Mouse (Mus musculus): ENCODE results near the gene Ube3b. TPM values are rescaled to one million over a fixed set of nuclear protein-coding genes. Genes with fewer than 3 reads are reported as not detected.

The Ube3b gene
- total and polyA plus RNA-seq, 2 experiments from 2014 or later, result 30.5 to 57.7 TPM

DNA sequence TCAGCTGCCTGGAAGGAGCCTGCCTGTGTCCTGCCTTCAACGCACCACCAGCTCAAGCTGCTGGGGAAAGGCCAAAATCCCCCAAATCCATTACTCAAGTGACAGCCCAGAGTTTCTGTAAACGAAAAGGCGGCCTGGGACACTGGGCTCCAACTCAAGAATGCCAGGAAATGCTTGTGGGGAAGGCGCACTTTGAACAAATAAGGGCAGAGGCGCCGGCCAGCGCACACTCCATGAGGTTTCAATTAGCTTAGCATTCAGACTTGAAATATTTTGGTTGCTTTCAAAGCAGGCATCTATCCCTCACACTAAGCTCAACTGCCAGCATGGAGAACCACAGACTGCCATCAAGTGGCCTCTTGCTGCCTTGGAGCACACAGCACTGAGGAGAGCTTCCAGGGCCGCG, 10.0 kb upstream of the Ube3b start:
- WGBS, result 56% methylated on average over 9 of the region's 9 CpGs
- TF ChIP-seq CTCF (IDR thresholded peaks at IDR 0.05; ENCODE audit: low read depth) (no peak), EP300 (IDR thresholded peaks at IDR 0.05; ENCODE audit: low read depth) (no peak)
- H3K36me3 ChIP-seq (replicated peaks; ENCODE audit: control insufficient read depth, insufficient read depth, low read length), result peaks cover 89% of the 10 kb centered on the region

DNA sequence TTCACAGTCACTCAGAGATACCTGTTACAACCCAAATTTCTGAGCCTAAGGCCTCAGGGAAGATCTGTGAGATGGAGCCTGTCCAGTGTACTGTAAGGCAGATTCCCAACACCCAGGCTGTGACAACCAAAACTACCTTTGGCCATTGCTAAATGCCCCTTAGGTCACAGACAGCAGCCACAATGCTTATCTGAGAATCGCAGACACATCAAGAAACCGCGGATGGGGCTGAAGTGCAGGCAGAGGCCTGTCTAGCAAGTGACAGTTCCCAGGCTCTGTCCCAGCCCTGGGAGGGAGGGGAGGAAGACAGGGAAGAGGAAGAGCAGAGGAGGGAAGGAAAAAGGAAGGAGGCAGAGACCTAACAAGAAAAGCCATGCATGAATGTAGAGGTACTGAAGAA, 9.1 kb upstream of the Ube3b start:
- no peak for DNase-seq (ENCODE audit: low spot score)
- WGBS, result 12% methylated on average over 3 of the region's 3 CpGs
- peak overlapping the region; percentile 78 for H3K27ac ChIP-seq (ENCODE audit: low read depth)
- H3K4me1 ChIP-seq (ENCODE audit: control insufficient read depth, insufficient read depth), result peaks cover 53% of the 10 kb centered on the region
- TF ChIP-seq CTCF (IDR thresholded peaks at IDR 0.05; ENCODE audit: low read depth) (no peak), EP300 (IDR thresholded peaks at IDR 0.05; ENCODE audit: low read depth) (no peak)
- H3K4me2 ChIP-seq (ENCODE audit: low read depth, low read length), result peak overlapping the region; percentile 37
- peaks cover 89% of the 10 kb centered on the region for H3K36me3 ChIP-seq (replicated peaks; ENCODE audit: control insufficient read depth, insufficient read depth, low read length)
- no peaks in the 10 kb centered on the region for H3K27me3 ChIP-seq (ENCODE audit: control insufficient read depth, insufficient read depth, low read length)
- 0 out of 2 replicates have a peak overlapping the region, but pooled peaks have one; percentile 14 for H3K9ac ChIP-seq (replicated peaks; ENCODE audit: low read depth, low read length)
- no peak for ATAC-seq (ENCODE audit: insufficient read depth, low read depth)
- no peak overlapping the region for H3K4me3 ChIP-seq (ENCODE audit: low read depth, low read length)
- no peaks in the 10 kb centered on the region for H3K9me3 ChIP-seq (replicated peaks; ENCODE audit: control insufficient read depth, low read length)

More for the DNA sequence above, 10.0 kb upstream of the Ube3b start:
- DNase-seq (ENCODE audit: low spot score) (peak; percentile 41), ATAC-seq (ENCODE audit: insufficient read depth, low read depth) (peak; percentile 12)
- Histone ChIP-seq H3K27ac (ENCODE audit: low read depth) (peak overlapping the region; percentile 78), H3K4me1 (ENCODE audit: control insufficient read depth, insufficient read depth) (peaks cover 45% of the 10 kb centered on the region), H3K9ac (replicated peaks; ENCODE audit: low read depth, low read length) (no peak overlapping the region), H3K27me3 (ENCODE audit: control insufficient read depth, insufficient read depth, low read length) (no peaks in the 10 kb centered on the region), H3K4me3 (ENCODE audit: low read depth, low read length) (no peak overlapping the region), H3K9me3 (replicated peaks; ENCODE audit: control insufficient read depth, low read length) (no peaks in the 10 kb centered on the region), H3K4me2 (ENCODE audit: low read depth, low read length) (peak overlapping the region; percentile 37; the same call in 1 of the 2 replicates)

DNA sequence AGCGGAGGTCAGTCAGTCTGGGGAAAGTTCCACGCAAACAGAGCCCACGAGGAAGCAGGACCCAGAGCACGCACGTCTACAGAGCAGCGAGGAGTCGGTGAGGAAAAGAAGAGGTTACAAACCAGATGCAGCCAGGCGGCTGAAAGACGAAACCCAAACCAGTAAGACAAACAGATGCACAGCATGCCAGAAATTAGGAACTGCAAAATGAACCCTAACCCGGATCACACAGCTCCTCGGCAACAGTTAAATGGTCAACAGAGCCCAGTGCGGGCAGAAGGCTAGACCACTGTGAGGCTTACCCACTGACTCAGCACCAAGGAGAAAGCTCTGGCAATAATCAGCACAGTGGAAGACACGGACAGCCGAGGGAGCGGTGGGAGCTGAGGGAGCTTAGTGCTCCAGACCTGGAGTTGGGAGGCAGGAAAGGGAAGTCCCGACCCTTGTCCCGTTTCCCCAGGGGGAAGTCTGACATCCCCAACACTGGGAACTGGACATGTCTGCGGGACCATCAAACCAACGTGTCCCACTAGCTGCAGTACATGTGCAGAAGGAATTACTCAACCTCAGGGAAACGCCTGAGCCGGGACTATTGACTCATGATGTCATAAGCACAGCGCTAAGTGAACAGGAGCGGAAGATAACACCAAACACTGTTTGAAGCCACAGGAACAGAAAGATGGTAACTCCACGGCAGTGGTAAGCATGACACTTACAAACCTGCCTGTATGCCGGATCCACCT, 8.5 kb upstream of the Ube3b start:
- peak; percentile 45 for DNase-seq (ENCODE audit: low spot score)

DNA sequence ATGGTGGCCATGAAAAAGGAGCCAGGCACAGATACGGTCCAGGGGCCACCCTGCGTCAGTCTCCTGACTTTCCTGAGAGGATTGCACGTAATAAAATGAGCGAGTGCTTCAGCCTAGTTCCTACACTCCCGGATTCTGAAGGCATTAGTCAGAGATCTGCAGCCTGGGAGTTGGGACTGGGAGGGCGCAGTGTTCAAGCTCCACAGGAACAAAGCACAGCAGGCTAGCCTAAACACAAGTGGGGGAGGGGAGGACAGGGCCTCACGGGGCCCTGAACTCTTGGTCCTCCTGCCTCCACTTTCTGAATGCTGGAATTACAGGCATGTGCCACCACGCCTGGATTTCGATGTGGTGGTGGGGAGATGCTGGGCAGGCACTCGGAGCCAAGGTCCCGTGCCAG, 7.8 kb upstream of the Ube3b start:
- Histone ChIP-seq H3K4me1 (ENCODE audit: control insufficient read depth, insufficient read depth) (peaks cover 66% of the 10 kb centered on the region), H3K27me3 (ENCODE audit: control insufficient read depth, insufficient read depth, low read length) (no peaks in the 10 kb centered on the region), H3K4me3 (ENCODE audit: low read depth, low read length) (no peak overlapping the region), H3K9ac (replicated peaks; ENCODE audit: low read depth, low read length) (no peak overlapping the region), H3K27ac (ENCODE audit: low read depth) (peak overlapping the region; percentile 78), H3K4me2 (ENCODE audit: low read depth, low read length) (peak overlapping the region; percentile 18; the same call in 1 of the 2 replicates), H3K9me3 (replicated peaks; ENCODE audit: control insufficient read depth, low read length) (no peaks in the 10 kb centered on the region), H3K36me3 (replicated peaks; ENCODE audit: control insufficient read depth, insufficient read depth, low read length) (peaks cover 80% of the 10 kb centered on the region)
- ATAC-seq (ENCODE audit: insufficient read depth, low read depth), result no peak
- WGBS, result 39% methylated on average over 11 of the region's 11 CpGs
- no peak for TF ChIP-seq CTCF (IDR thresholded peaks at IDR 0.05; ENCODE audit: low read depth)
- TF ChIP-seq EP300 (IDR thresholded peaks at IDR 0.05; ENCODE audit: low read depth), result no peak
- peak; percentile 37 for DNase-seq (ENCODE audit: low spot score)

More for the DNA sequence above, 8.5 kb upstream of the Ube3b start:
- TF ChIP-seq EP300 (IDR thresholded peaks at IDR 0.05; ENCODE audit: low read depth), result no peak
- TF ChIP-seq CTCF (IDR thresholded peaks at IDR 0.05; ENCODE audit: low read depth), result no peak
- WGBS, result 51% methylated on average over 25 of the region's 25 CpGs
- Histone ChIP-seq H3K27me3 (ENCODE audit: control insufficient read depth, insufficient read depth, low read length) (no peaks in the 10 kb centered on the region), H3K36me3 (replicated peaks; ENCODE audit: control insufficient read depth, insufficient read depth, low read length) (peaks cover 87% of the 10 kb centered on the region), H3K9ac (replicated peaks; ENCODE audit: low read depth, low read length) (0 out of 2 replicates have a peak overlapping the region, but pooled peaks have one; percentile 14), H3K4me3 (ENCODE audit: low read depth, low read length) (no peak overlapping the region), H3K4me2 (ENCODE audit: low read depth, low read length) (peak overlapping the region; percentile 37), H3K27ac (ENCODE audit: low read depth) (peak overlapping the region; percentile 78), H3K9me3 (replicated peaks; ENCODE audit: control insufficient read depth, low read length) (no peaks in the 10 kb centered on the region), H3K4me1 (ENCODE audit: control insufficient read depth, insufficient read depth) (peaks cover 59% of the 10 kb centered on the region)
- ATAC-seq (ENCODE audit: insufficient read depth, low read depth), result 0 out of 2 replicates have a peak, but pooled peaks have one; percentile 16

DNA sequence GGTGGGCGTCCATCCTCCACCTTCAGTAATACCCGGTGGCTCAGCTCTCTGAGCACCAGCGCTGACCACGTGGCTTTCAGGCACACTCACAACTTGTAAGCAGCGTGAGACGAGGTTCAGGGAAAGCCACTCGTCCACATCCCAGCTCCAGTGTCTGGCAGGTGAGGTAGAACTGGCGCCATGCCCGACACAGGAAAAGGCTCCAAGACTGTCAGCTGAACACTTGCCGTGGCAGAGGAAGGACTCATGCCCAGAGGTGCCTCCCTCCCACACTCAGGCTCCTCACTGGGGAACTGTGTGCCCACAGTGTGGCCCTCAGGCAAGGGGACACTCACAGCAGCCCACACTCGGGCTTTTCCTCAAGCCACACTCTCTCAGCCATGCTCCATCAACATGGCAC, 7.2 kb upstream of the Ube3b start:
- Histone ChIP-seq H3K4me2 (ENCODE audit: low read depth, low read length) (no peak overlapping the region), H3K27ac (ENCODE audit: low read depth) (peak overlapping the region; percentile 78), H3K27me3 (ENCODE audit: control insufficient read depth, insufficient read depth, low read length) (no peaks in the 10 kb centered on the region), H3K9me3 (replicated peaks; ENCODE audit: control insufficient read depth, low read length) (no peaks in the 10 kb centered on the region), H3K4me3 (ENCODE audit: low read depth, low read length) (no peak overlapping the region), H3K4me1 (ENCODE audit: control insufficient read depth, insufficient read depth) (peaks cover 69% of the 10 kb centered on the region), H3K36me3 (replicated peaks; ENCODE audit: control insufficient read depth, insufficient read depth, low read length) (peaks cover 74% of the 10 kb centered on the region), H3K9ac (replicated peaks; ENCODE audit: low read depth, low read length) (no peak overlapping the region)
- WGBS, result 51% methylated on average over 11 of the region's 11 CpGs
- ATAC-seq (ENCODE audit: insufficient read depth, low read depth), result no peak
- TF ChIP-seq CTCF (IDR thresholded peaks at IDR 0.05; ENCODE audit: low read depth) (no peak), EP300 (IDR thresholded peaks at IDR 0.05; ENCODE audit: low read depth) (no peak)
- no peak for DNase-seq (ENCODE audit: low spot score)

Measured in heart, postnatal 0 days (tissue).